Mouse (Mus musculus) stomach, postnatal 0 days (tissue): Measurements from ENCODE around the gene Padi1.

Experiments
- CTCF ChIP-seq: IDR thresholded peaks from 2 replicates; pipeline ENCODE4 v1.5.1; 2016; ENCODE audit warnings: antibody characterized with exemption, low read depth, mild to moderate bottlenecking, moderate library complexity
- EP300 ChIP-seq: optimal IDR thresholded peaks from 2 replicates; pipeline ENCODE3; 2016; ENCODE audit warnings: antibody characterized with exemption

DNA sequence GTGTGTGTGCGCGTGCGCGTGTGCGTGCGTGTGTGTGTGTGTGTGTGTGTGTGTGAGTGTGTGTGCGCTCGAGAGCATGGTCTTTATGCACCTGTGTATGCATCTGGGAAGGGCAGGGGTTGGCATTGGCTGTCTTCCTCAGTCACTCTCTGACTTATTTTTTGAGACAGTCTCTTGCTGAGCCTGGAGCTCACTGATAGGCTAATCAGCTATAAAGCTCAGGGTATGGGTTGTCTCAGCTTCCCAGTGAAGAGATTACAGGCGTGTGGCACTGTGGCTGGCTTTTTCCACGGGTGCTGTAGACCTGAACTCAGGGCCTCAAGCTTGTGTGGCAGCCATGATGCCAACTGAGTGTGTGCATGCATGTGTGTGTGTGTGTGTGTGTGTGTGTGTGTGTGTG, 9.6 kb upstream of the Padi1 start:
- TF ChIP-seq CTCF (no peak), EP300 (no peak)
